Mouse (Mus musculus): ENCODE measurements around the gene Nup35.

Nup35 gene

DNA sequence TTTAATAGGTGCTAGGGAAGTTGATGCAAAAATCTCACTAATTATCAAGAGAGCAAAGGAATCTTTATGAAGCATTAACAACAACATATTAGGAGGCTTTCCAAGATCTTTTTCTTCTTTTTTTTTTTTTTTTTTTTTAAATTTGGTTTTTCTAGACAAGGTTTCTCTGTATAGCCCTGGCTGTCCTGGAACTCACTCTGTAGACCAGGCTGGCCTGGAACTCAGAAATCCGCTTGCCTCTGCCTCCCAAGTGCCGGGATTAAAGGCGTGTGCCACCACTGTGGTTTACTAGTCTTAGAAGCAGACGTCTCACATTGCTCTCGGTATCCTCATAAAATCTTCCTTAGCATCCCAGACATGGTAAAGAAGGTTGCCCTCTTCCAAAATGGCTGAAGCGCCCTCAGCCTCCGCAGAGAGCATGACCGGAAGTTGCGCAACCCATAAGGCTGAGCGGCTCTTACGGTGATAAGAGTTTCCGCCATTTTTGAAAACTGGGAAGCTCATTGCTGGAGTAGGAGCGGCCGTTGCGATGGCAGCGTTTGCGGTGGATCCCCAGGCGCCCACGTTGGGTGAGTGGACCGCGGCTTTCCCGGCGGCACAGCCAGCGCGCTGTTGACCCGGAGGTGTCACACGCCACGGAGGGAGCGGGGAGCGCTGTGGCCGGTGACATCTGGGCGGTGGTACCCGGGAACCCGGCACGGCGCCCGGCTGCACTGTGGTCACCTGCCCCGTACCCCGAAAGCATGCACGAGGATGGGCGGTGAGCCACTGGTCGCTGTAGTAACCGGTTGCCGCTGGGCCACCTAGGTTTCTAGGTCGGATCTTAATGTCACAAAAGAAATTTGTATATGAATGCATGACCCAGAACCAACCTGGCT is 21.6 kb downstream of the Nup35 start:
- peak; percentile 87 for DNase-seq

DNA sequence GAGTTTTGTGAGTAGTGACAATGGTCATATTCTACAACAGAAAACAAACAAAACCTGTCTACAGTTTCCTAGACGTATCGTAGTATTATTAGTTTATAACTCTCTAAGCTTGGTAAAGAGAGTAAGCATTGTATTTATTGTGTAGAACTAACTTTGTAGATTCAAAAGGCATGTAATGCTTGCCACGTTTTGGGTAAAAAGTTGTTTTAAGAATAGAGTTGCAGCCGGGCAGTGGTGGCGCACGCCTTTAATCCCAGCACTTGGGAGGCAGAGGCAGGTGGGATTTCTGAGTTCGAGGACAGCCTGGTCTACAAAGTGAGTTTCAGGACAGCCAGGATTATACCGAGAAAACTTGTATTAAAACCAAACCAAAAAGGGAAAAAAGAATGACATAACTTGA is 22.4 kb downstream of the Nup35 start:
- DNase-seq, result no peak

DNA sequence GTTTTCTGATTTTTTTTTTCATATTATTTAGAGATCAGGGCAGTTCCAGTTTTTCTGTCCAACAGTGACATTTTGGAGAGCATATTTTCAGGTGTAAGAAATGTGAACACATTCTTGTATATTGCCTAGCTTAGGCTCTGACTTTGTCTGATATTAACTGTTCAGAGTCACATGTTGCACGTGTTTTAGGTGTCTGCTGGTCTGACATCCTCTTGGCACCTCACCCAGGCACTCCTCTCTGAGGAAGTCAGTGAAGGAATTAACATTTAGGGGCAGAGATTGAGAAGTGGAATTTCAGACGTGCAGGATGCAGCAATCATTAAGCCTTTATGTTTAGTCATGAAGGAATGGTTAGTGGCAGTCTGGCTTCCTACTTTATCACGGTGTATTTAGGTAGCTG is 22.8 kb downstream of the Nup35 start:
- peak; percentile 13 for DNase-seq

DNA sequence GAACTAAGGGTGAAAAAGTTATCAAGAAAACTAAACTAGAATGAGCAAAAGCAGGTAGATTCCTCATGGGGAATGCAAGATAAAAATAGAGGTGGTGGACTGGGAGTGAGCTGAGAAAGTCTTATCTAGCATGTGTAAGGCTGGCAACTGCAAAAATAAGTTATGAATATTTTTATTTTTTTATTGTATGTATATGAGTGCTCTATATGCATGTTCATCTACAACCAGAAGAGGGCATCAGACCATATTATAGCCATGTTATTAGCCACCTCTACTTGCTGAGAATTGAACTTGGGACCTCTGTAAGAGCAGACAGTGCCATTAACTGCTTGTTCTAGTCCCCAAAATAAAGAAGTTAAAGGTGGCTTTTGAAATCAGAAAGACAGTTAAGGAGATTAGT is 44.4 kb downstream of the Nup35 start:
- no peak for DNase-seq

DNA sequence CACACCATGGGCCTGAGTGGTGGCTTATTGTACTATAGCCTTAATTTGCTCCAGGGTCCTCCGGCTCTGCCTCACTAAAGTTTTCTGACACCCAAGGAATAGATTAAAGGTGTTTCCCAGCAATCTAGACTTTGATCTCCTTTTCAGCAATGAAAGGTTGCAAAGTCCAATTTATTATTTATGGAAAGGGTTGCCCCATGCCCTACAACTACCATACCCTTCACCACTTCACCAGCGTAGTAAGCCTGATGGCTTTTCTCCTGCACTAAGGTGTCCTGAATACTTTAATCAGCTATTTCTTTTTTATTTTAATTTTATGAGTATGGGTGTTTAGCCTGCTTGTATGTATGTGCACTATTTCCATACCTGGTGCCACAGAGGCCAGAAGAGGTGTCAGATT is 45.6 kb downstream of the Nup35 start:
- no peak for DNase-seq

DNA sequence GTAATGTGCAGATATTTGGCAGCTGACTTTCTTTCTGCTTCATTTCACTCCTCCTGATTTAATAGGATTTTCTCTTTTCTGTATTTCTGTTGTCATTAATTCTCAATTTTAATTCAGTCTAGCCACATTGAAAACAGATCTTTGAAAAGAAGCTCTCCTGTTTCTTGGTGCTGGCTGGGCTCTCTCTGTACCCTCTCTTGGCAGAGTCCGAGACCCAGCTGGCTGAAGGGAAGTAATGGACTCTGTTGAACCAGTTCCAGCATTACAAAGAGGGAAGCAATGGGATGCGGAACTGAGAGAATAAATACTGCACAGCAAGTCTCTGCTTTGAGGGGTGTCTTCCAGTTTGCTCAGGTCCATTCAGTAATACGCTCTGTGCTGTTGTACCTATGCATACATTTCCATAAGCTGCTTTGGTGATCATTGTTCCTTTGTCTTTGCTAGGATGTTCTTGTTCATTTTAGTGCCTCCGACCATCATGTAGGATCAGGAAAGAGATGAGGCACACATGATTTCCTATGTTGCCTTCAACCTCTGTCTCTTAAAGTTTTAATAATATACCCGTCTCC is 50.4 kb downstream of the Nup35 start:
- DNase-seq, result no peak

DNA sequence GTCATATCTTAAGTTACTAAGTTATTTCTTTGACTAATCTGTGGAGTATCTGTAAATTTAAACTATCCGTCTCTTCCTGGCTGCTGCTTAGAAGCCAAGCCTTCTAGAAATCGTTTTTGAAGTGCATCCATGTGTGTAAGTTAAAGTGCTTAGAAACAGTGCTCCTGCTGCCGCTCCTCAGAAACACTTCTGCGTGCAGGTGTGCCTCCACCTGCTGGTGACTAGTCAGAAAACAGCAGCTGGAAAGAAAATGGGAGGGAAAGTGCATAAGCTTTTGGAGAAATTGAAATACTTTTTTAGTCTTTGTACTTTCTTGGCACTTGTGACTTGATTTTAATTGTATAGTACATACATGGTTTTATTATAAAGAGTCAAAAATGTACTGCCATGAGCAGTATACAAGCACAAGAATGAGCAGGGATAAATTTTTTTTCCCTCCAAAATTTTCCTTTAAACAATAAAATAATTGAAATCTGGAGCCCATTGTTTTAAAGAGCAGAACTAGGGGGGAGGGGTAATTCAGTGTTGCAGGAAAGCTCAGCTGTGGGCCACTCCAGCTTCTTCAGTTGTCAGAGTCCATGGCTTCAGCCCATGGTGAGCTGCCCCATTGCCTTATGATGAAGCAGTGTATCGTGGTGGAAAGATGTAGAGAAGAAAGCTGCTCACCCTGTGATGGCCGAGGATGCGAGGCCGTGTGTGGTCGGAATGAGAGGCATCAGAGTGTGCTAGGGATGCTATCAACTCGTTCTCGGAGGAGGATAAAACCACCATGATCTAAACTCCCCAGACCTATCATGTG is 53.0 kb downstream of the Nup35 start:
- no peak for DNase-seq

DNA sequence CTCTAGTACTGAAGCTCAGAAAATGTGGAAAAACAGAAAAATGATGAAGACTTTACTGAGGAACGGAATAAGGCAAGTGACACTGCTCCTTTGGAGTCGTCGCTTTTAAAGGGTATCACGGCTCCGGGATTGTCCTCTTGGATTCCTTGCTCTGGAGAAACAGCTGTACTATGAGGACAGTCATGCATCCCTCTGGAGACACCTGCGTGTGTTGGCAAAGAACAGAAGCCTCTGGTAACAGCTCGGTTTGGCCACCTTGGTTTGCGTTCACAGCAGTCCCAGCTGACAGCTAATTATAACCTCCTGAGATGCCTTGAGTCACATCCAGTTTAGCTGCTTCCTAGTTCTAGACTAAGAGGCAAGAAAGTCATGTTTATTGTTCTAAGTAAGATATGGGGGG is 61.8 kb downstream of the Nup35 start:
- DNase-seq, result no peak

DNA sequence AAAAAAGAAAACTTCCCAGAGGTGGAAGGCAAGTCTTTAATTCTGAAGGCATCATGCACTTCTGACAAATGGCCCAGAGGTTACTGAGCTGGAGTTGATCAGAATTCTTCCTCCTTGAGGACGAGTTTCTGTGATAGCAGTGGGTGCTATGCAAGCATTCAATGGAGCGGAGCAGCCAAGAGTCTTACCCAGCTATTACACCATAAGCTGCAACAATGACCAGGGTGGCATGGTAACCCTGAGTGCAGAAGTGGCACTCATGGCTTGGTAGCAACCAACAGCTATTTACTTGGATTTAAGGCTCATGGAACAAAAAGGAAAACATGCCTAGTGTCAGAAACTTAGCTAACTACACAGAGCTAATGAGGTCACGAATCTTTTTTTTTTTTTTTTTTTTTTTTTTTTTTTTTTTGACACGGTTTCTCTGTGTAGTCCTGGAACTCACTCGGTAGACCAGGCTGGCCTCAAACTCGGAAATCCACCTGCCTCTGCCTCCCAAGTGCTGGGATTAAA is 66.7 kb downstream of the Nup35 start:
- no peak for DNase-seq

DNA sequence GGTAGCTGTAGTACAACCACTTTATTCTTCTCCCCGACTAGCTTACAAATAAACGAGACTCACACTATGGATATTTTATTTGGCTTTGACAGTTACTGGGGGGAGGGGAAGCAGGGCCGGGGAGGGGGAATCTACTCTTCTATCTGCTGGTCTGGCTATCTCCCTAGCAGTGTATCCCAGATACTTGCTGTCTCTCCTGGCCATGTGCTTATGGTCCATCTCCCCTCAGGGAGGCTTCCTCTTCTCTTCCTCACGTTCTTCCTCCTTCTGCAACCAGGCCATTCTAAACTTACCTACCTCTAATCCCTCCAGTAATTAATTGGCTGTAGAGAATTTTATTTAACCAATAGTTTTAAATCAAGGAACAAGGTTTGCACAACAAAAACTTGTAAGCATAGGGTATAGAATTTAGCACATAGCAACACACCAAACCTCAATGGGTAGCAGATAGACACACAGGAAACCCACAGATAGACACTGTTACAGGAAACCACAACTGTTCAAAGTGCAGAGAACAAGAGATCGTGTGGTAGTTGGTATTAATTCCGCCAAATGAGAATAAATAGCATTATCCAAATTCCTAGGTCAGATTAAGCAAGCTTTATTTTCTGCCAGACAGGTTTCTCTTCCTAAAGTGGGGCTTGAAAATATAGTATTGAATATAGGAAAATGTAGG is 67.5 kb downstream of the Nup35 start:
- DNase-seq, result no peak

DNA sequence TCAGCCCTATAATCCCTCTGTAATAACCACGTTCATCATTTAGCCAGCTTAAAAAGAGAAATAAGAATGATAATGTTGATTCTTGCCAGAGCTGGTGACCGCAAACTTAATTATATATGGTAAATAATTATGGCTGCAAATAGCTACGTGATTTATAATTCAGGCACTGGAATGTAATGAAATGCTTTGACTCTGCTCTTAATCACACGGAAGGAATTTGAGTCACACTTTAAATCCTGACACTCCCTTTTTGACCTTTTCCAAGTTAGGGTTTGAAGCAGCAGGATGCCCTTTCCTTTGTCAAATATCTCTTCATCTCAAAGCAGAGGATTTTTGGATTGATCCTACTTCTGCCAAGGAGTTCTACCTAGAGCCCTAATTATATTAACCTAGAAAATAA is 71.2 kb downstream of the Nup35 start:
- no peak for DNase-seq

DNA sequence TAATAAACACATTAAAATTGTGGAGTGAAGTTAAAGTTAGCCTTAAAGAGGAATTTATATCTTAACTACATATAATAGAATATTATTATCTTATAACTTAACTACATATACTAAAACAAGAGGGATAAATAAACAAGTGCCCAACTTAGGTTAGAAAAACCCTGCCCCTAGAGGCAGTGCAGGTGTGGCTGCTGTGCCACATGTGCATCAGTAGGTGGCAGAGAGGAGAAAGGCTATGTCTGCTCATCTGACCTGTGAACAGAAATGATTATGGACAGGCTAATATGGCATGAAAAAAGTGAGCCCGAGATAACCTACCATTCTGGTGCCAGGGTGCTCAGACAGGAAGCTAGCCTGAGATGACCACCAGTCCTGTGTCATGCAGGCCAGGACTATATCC is 90.4 kb downstream of the Nup35 start:
- DNase-seq, result no peak
